Mouse (Mus musculus): ENCODE results near the gene Xkr8. TPM values are rescaled to one million over a fixed set of nuclear protein-coding genes. Genes with fewer than 3 reads are reported as not detected.
A peak's percentile ranks its signal among the peaks of the same experiment; 100 is the strongest.
"Not testable (repeated sequence)": the region's sequence is repeated elsewhere in the genome, so short reads cannot be mapped to it uniquely, and the experiment has no call there.

Gene Xkr8
- total RNA-seq (2021): 1 to 10 TPM; 2.7 to 3.6 TPM

GRCm38 (mm10) chr4:132732148-132732684 lies at the start of gene Xkr8:
Gene Xkr8, minus strand, starts transcription at chr4:132732546.
- intact Hi-C loops (cut with DNase I): no loop called here
- DNase-seq (ENCODE audit: low spot score in 2 of 2): peak; percentile 48 to 62

DNA sequence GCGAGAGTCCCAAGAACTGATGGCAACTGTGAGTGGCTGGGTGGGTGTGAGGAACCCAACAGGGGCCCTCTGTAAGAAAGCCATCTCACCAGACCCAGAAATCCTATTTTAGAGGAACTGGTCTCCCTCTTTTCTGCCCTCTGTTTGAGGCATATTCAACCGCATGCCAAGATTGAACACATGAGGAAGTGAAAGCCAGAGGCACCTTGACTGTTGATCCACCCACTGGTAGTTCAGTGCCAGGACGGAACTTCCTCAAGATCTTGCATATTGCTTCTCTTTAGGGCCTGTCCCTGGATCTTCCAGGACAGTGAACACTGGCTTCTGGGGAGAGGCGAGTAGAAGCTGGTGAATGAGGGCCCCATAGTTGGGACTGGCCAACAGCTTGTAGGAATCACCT lies 47.9 kb upstream of the Xkr8 start:
- no peak for DNase-seq (ENCODE audit: low spot score in 2 of 2)
- intact Hi-C loops (cut with DNase I): no loop called here

DNA sequence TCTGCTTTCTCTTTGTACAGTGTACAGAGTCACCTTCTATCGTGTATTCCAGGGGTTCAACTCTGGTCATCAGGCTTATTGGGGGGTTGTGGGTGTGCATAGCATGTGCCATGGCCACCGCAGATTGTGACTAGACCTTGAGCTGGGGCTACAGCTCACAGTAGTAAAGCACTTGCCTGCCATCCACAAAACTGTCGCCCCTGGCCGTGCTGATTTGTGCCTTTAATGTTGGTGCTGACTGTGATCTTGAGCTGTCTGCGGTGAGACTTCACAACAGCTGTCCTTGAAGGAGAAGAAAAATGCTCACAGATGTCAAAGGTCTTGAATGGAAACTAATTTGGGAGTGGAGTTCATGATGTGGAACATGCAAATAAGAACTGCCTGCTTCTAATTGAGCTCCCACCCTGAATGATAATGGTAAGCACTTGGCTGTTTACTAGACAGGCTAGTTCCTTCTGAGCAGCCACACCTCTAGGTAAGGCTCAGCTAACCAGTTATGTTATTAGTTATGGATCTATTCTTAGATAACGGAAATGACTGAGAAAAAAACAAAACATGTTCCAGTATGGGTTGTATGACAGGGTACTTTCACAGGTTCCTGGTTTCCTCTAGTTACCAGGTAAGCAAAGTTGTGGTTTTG lies 46.3 kb upstream of the Xkr8 start:
- intact Hi-C loops (cut with DNase I): loop anchor here (2.0 kb wide), 1 partner anchor 46 kb away; no protein-coding TSS in a partner anchor
- no peak for DNase-seq (ENCODE audit: low spot score in 2 of 2)

DNA sequence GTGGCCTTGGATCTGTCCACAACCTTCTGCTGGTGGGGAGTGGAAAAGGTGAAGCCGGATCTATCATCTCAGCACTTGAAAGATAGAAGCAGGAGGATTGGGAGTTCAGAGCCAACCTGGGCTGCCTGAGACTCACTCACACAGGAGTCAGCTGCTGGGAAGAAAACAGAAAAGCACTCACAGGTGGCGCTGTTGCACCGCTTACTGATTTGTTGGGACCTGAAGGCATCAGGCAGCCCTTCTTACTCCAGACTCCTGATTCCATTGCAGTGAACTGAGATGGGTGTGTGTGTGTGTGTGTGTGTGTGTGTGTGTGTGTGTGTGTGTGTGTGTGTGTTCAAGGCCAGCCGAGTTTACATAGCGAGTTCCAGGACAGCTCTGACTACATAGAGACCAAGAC lies 44.4 kb upstream of the Xkr8 start:
- intact Hi-C loops (cut with DNase I): no loop called here
- peak; percentile 71 to 79 for DNase-seq (ENCODE audit: low spot score in 2 of 2)

- intact Hi-C loops (cut with DNase I): no loop called here
- no peak for DNase-seq (ENCODE audit: low spot score in 2 of 2)
Measured at GRCm38 (mm10) chr4:132774905-132775304, 42.6 kb upstream of the Xkr8 start.

GRCm38 (mm10) chr4:132771776-132772175 lies 39.4 kb upstream of the Xkr8 start:
- DNase-seq (ENCODE audit: low spot score in 2 of 2): no peak
- intact Hi-C loops (cut with DNase I): no loop called here

DNA sequence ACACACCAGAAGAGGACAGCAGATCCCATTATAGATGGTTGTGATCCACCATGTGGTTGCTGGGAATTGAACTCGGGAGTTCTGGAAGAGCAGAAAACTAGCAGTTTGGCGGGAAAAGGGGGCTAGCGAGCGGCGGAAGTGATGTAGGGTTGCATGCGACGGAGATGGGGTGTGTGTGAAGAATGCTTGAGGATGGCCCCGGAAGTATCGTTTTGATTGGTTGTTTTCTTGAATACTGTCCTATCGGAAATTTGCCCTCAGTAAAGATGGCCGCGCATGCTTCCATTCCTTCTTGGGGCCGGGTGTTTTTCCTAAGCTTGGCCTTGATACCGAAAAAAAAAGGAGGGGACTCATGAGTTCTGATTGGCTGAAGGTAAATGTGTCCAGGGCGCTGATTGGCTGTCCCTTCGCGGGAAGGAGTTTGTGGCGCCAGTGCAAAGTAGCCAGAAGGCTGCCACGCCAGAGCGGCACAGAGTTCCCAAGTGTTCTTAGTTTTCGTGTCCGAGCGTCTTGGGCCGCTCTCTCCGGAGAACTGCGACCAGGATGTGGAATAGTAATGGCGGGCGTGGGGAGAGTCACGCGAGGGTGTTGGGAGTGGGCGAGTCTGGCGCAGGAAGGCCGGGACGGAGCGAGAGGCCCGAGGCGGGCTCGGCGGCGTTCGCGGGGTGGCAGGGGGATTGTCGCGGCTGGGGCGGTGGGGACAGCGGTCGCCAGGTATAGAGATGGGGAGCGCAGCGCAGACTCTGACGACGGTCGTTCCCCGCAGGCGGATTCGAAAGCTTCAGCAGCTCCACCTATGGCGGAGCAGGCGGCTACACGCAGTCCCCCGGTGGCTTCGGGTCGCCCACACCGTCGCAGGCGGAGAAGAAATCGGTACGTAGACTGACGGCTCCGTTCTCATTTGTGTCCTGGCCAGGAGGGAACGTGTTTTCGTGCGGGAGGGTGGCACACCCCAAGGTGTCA lies 35.8 kb upstream of the Xkr8 start, which contains the start of gene Rpa2:
Gene Rpa2 (plus strand): TSS at position 419 of the 963 bp plus-strand sequence.
- DNase-seq (ENCODE audit: low spot score in 2 of 2): peak; percentile 97 to 99
- intact Hi-C loops (cut with DNase I): no loop called here

DNA sequence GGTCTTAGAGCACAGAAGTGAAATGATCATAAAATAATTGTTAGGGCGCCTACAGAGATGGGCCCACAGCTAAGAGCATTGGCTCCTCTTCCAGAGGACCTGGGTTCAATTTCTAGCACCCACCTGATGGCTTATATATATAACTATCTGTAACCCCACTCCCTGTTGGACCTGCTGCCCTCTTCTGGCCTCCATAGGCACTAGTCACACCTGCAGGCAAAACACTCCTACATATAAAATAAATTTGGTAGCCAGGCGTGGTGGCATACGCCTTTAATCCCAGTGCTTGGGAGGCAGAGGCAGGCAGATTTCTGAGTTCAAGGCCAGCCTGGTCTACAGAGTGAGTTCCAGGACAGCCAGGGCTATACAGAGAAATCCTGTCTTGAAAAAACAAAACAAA lies 30.8 kb upstream of the Xkr8 start:
- DNase-seq (ENCODE audit: low spot score in 2 of 2); intact Hi-C loops (cut with DNase I): not testable (repeated sequence)

DNA sequence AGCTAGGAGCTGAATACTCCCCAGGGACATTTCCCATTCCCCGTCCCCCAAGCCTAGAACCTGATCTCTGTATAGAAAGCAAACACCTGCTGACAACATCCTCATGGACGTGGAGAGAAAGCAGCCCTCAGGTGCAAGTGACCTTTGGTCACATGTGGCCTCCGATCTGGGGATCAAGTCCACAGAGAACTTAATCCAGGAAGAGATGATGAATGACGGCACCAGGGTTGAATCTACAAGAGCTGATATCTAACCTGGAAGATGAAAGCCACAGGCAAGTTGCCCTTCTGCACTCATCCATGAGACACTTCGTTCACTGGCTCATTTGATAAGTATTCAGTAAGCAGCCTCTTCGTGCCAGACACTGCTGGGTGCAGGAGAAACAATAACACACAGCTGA lies 30.3 kb upstream of the Xkr8 start:
- intact Hi-C loops (cut with DNase I): no loop called here
- DNase-seq (ENCODE audit: low spot score in 2 of 2): no peak

DNA sequence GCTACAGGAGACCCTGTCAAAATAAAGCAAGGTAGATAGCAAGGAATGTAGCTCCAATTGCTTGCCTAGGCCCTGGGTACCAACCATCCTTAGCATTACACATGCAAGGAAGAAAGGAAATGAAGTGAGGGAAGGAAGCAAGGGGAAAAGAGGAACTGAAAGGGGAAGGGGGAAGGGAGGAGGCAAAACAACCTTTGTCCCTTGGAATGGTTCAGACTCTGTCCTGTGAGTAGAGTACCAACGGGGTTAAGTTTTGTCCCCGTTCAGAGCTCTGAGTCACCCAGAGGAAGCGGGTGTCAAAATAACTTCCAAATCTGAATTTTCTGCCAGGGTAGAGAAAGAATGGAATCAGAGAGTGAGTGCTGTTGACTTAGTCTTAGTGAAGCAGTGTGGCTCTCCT lies 27.9 kb upstream of the Xkr8 start:
- intact Hi-C loops (cut with DNase I): no loop called here

DNA sequence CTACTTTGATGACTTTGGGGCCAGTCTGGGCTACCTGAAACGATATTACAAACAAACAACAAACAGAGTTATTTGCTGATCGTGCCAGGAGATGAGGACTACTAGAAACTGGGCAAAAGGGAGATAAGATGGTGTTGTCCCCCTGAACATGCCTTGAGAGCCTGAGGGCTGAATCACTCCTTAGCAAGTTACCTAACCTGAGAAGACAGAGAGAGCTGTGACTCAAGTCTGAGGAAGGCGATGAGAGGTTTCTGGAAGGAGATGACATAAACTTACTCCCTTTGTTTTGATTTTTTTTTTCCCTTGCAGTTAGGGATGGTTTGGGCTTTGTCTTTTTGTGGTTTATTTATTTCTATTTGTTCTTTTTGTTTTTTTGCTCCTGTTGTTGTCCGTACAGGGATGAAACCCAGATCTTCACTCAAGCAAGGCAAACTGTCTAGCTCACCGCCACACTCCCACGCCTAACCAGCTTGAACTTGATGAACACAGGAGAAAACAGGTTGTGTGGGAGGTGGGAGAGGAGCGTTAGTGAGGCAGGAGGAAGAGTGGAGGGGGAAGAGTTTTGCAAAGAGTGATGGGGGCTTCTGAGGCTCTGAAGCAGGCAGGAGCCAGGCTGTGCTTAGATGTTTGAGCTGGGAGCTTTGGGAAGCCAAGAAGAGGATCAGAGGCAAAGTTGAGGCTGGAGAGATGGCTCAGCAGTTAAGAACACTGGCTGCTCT lies 25.4 kb upstream of the Xkr8 start:
- intact Hi-C loops (cut with DNase I): no loop called here
- DNase-seq (ENCODE audit: low spot score in 2 of 2): peak in 1 of 2 experiments; percentile 19

More for the DNA sequence above, 27.9 kb upstream of the Xkr8 start:
- no peak for DNase-seq (ENCODE audit: low spot score in 2 of 2)

GRCm38 (mm10) chr4:132756974-132757373 lies 24.6 kb upstream of the Xkr8 start, which contains the start of gene Smpdl3b:
Gene Smpdl3b, minus strand, starts transcription at chr4:132757252.
- intact Hi-C loops (cut with DNase I): no loop called here
- peak; percentile 73 to 74 for DNase-seq (ENCODE audit: low spot score in 2 of 2)

DNA sequence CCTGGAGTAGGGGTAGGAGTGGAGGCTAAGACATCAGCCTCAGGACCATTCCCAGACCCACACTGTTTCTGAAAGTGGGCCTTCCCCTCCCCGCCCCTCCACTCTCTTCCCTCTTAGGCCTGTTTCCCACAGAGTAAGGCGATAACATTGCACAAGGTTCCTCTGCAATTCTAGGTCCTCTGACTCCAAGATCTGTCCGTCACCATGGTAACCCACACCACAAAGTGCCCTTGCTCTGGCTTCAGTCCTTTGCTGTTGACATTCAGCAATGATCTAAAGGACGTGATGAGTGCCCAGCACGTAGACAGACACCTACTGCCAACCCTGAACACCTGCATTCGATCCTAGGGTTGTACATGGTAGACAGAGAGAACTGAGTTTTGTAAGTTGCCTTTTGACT lies 20.6 kb upstream of the Xkr8 start:
- intact Hi-C loops (cut with DNase I): no loop called here
- DNase-seq (ENCODE audit: low spot score in 2 of 2): no peak

DNA sequence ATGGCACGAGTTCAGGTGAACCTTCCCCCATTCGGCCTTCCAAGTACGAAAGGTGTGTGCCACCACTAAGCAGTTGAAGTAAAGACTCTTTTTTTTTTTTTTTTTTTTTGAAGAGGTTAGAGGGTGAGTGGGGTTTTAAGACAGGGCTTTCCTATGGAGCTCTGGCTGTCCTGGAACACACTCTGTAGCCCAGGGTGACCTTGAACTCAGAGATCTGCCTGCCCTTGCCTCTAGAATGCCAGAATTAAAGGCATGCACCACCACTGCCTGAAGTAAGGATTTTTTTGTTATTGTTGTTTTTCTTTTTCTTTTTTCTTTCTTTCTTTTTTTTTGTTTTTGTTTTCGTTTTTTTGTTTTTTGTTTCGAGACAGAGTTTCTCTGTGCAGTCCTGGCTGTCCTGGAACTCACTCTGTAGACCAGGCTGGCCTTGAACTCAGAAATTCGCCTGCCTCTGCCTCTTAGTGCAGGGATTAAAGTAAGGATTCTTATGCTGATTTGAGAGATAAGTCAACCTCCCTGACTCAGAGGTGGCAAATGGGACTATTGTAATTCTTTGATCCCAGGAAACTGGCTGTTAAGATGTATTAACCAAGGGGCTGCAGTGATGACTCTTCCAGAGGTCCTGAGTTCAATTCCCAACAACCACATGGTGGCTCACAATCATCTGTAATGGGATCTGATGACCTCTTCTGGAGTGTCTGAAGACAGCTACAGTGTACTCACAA lies 17.1 kb upstream of the Xkr8 start:
- DNase-seq (ENCODE audit: low spot score in 2 of 2): no peak
- intact Hi-C loops (cut with DNase I): no loop called here

DNA sequence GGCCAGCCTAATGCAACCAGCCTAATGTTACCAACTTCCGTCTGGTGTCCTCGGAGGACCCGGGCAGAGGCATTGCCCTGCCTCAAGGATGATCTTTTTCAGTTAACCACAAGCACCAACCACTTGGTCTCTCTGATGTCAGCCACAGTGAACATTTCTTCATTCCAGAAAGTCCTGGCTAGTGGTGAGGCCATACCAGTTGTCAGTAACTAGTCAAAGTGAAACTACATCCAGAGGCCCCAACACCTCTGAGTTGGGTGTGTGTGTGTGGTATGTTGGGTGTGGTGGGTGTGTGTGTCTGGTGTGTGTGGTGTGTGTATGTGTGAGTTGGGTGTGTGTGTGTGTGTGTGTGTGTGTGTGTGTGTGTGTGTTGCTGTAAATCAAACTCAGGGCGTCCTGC lies 16.4 kb upstream of the Xkr8 start:
- intact Hi-C loops (cut with DNase I): no loop called here
- DNase-seq (ENCODE audit: low spot score in 2 of 2): no peak

- intact Hi-C loops (cut with DNase I): no loop called here
- no peak for DNase-seq (ENCODE audit: low spot score in 2 of 2)
Measured at GRCm38 (mm10) chr4:132747664-132748259, 15.4 kb upstream of the Xkr8 start.

GRCm38 (mm10) chr4:132746911-132747517 lies 14.7 kb upstream of the Xkr8 start:
- intact Hi-C loops (cut with DNase I): no loop called here
- no peak for DNase-seq (ENCODE audit: low spot score in 2 of 2)

All from left cerebral cortex, postnatal 36 days (tissue).